Mouse (Mus musculus) kidney, adult 9 months (tissue): Measurements from ENCODE around the gene Rab4a.

Source experiments
- DNase-seq: peaks from one replicate; pipeline ENCODE4 v3.0.0; 2022

The Rab4a gene

GRCm38 (mm10) chr8:123815325-123815724, 9.5 kb downstream of the Rab4a start:
- no peak for DNase-seq

GRCm38 (mm10) chr8:123816939-123817338, 11.2 kb downstream of the Rab4a start:
- no peak for DNase-seq

GRCm38 (mm10) chr8:123817747-123818146, 12.0 kb downstream of the Rab4a start:
- no peak for DNase-seq

- peak; percentile 78 for DNase-seq
Measured at GRCm38 (mm10) chr8:123819683-123820610, 14.2 kb downstream of the Rab4a start.

GRCm38 (mm10) chr8:123820780-123821179, 15.0 kb downstream of the Rab4a start:
- no peak for DNase-seq

- DNase-seq = no peak
Measured at GRCm38 (mm10) chr8:123823111-123823510, 17.3 kb downstream of the Rab4a start.

GRCm38 (mm10) chr8:123823532-123824123, 17.8 kb downstream of the Rab4a start:
- no peak for DNase-seq

GRCm38 (mm10) chr8:123826001-123826400, 20.2 kb downstream of the Rab4a start:
- DNase-seq = no peak

- no peak for DNase-seq
Measured at GRCm38 (mm10) chr8:123826758-123827157, 21.0 kb downstream of the Rab4a start.

- no peak for DNase-seq
Measured at GRCm38 (mm10) chr8:123827523-123827922, 21.7 kb downstream of the Rab4a start.

GRCm38 (mm10) chr8:123832757-123833156, 27.0 kb downstream of the Rab4a start:
- peak; percentile 80 for DNase-seq

- peak; percentile 60 for DNase-seq
Measured at GRCm38 (mm10) chr8:123835451-123835850, 29.7 kb downstream of the Rab4a start.

GRCm38 (mm10) chr8:123836354-123836753, 30.6 kb downstream of the Rab4a start:
- DNase-seq = no peak

- DNase-seq = no peak
Measured at GRCm38 (mm10) chr8:123838496-123838895, 32.7 kb downstream of the Rab4a start.

- no peak for DNase-seq
Measured at GRCm38 (mm10) chr8:123840578-123841345, 35.0 kb downstream of the Rab4a start.

- no peak for DNase-seq
Measured at GRCm38 (mm10) chr8:123842086-123842485, 36.3 kb downstream of the Rab4a start.

- no peak for DNase-seq
Measured at GRCm38 (mm10) chr8:123844341-123844740, 38.6 kb downstream of the Rab4a start.

GRCm38 (mm10) chr8:123845114-123845513, 39.3 kb downstream of the Rab4a start:
- DNase-seq = no peak

- no peak for DNase-seq
Measured at GRCm38 (mm10) chr8:123845991-123846390, 40.2 kb downstream of the Rab4a start.

- DNase-seq = no peak
Measured at GRCm38 (mm10) chr8:123846509-123846908, 40.7 kb downstream of the Rab4a start.

- DNase-seq = no peak
Measured at GRCm38 (mm10) chr8:123847546-123847945, 41.8 kb downstream of the Rab4a start.

- no peak for DNase-seq
Measured at GRCm38 (mm10) chr8:123849352-123849751, 43.6 kb downstream of the Rab4a start.

GRCm38 (mm10) chr8:123851590-123851989, 45.8 kb downstream of the Rab4a start:
- no peak for DNase-seq
